Mouse (Mus musculus): ENCODE measurements around the gene Mrpl50. TPM values are rescaled to one million over a fixed set of nuclear protein-coding genes. Genes with fewer than 3 reads are reported as not detected.

Gene Mrpl50
- polyA plus RNA-seq, 1 experiment from 2014 or later: 83.3 TPM

Other genes with a start within 250 kb of the Mrpl50 start
- gene Acnat2, start 112.9 kb downstream of the Mrpl50 start, polyA plus RNA-seq (2015; fragmentation: Nextera tagmentation; extraction: Ambion mirVana): not detected in 2 replicates
- gene Acnat1, start 47.2 kb downstream of the Mrpl50 start, polyA plus RNA-seq (2015; fragmentation: Nextera tagmentation; extraction: Ambion mirVana): not detected in 2 replicates
- 0.23 TPM in 1 of 2 replicates, not detected in the other for gene Baat, start 14.5 kb downstream of the Mrpl50 start, polyA plus RNA-seq (2015; fragmentation: Nextera tagmentation; extraction: Ambion mirVana)
- gene Zfp189, start 83 bp upstream of the Mrpl50 start, polyA plus RNA-seq (2015; fragmentation: Nextera tagmentation; extraction: Ambion mirVana): 11.1 and 13.0 TPM in 2 replicates
- gene Aldob, start 28.5 kb upstream of the Mrpl50 start, polyA plus RNA-seq (2015; fragmentation: Nextera tagmentation; extraction: Ambion mirVana): 0.46 TPM in 1 of 2 replicates, not detected in the other
- 59.6 and 67.2 TPM in 2 replicates for gene Tmem246, start 76.8 kb upstream of the Mrpl50 start, polyA plus RNA-seq (2015; fragmentation: Nextera tagmentation; extraction: Ambion mirVana)
- 49.1 and 52.9 TPM in 2 replicates for gene Rnf20, start 110.9 kb upstream of the Mrpl50 start, polyA plus RNA-seq (2015; fragmentation: Nextera tagmentation; extraction: Ambion mirVana)
- 0.18 and 0.25 TPM in 2 replicates for gene Ppp3r2, start 160.9 kb upstream of the Mrpl50 start, polyA plus RNA-seq (2015; fragmentation: Nextera tagmentation; extraction: Ambion mirVana)